In the genomic region with DNA sequence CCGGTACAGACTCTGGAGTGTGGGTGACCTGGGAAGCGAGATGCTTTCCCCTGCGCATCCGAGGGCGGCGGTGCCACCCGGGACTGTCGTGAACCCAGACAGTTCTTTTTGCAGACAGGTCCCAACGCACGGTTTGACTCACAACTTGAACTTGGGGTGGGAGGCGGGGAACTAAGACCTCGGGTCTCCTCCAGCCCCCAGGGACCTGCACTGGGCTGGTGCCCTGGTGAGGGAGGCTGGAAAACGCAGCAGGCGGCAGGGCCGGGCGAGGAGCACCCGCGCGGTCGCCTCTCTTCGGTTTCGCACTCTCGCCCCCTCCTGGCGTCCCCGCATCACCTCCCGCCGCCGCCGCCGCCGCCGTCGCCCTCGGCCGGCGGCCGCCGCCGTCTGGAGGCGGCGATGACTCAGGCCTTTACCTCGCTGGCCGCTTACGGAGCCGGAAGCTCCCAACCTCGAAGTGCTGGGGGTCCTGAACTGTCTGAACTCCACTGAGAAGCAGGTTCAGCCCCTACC, we compare ENCODE assay signal across 8 mouse cellular contexts. TPM values are rescaled to one million over a fixed set of nuclear protein-coding genes. Genes with fewer than 3 reads are reported as not detected.
DNase-seq lines count a peak whose midpoint lies in the region; ATAC-seq and TF ChIP-seq lines count a peak whose summit lies in the region.

No protein-coding gene starts in this region.

- peak overlapping the region; percentile 61 for H3K4me2 ChIP-seq in liver, embryonic 14.5 days (ENCODE audit: low read depth)
- peak overlapping the region; percentile 96 for H3K4me2 ChIP-seq in neural tube, embryonic 11.5 days (ENCODE audit: low read depth)

- under 1% methylated on average over 46 of the region's 46 CpGs for WGBS in liver, embryonic 14.5 days (ENCODE audit: insufficient replicate concordance)
- under 1% methylated on average over 43 of the region's 46 CpGs for WGBS in neural tube, embryonic 11.5 days

- intact Hi-C loops in gastrocnemius, adult 2 months (cut with DNase I), result loop anchor here (5.0 to 10.0 kb wide), 2 partner anchors 65 to 263 kb away; a partner anchor contains a TSS

- H3K27me3 ChIP-seq in megakaryocyte, embryonic 14.5 days (replicated peaks), result peaks cover 87% of the 10 kb centered on the region
- H3K27me3 ChIP-seq in liver, embryonic 14.5 days (ENCODE audit: control insufficient read depth, insufficient read depth, low read length), result peaks cover 52% of the 10 kb centered on the region
- H3K27me3 ChIP-seq in neural tube, embryonic 11.5 days (ENCODE audit: control insufficient read depth, insufficient read depth, low read length), result peaks cover 32% of the 10 kb centered on the region

- H3K4me3 ChIP-seq in megakaryocyte, embryonic 14.5 days (replicated peaks), result peak overlapping the region; percentile 90
- peak overlapping the region; percentile 55 for H3K4me3 ChIP-seq in bone marrow macrophage, adult 2 months (ENCODE audit: insufficient read depth, low read length)
- peak overlapping the region; percentile 81 for H3K4me3 ChIP-seq in gastrocnemius, adult 2 months
- peak overlapping the region in 1 of 2 experiments; percentile 40; a peak in 2 of 4 replicates for H3K4me3 ChIP-seq in liver, embryonic 14.5 days (ENCODE audit: insufficient read depth in 1 of 2, low read depth in 2 of 2, low read length in 2 of 2)
- H3K4me3 ChIP-seq in neural tube, embryonic 11.5 days (ENCODE audit: low read depth, low read length), result peak overlapping the region; percentile 65

- no peak; the same call in 1 of the 2 replicates for ATAC-seq in megakaryocyte, adult 5-6 weeks (ENCODE audit: poor library complexity, severe bottlenecking)
- peak; percentile 60 for ATAC-seq in inflammation-experienced regulatory T-cells, adult 6 months
- ATAC-seq in liver, embryonic 14.5 days (ENCODE audit: insufficient read depth), result peak; percentile 26; the same call in 1 of the 2 replicates
- peak; percentile 66 for ATAC-seq in neural tube, embryonic 11.5 days (ENCODE audit: insufficient read depth, low FRiP score, low TSS enrichment)

- TF ChIP-seq EP300 in liver, embryonic 14.5 days (IDR thresholded peaks at IDR 0.05; ENCODE audit: low read depth), result no peak

- TF ChIP-seq CTCF in bone marrow macrophage, adult 2 months (IDR thresholded peaks at IDR 0.05; ENCODE audit: low read depth, low read length), result no peak
- peak; percentile 54 for TF ChIP-seq CTCF in gastrocnemius, adult 2 months (IDR thresholded peaks at IDR 0.05)
- TF ChIP-seq CTCF in liver, embryonic 14.5 days (IDR thresholded peaks at IDR 0.05; ENCODE audit: low read depth), result no peak

- DNase-seq in gastrocnemius, adult 2 months, result peak; percentile 80
- no peak for DNase-seq in liver, embryonic 14.5 days (ENCODE audit: low read depth in 3 of 3, low spot score in 3 of 3)
- DNase-seq in neural tube, embryonic 11.5 days (ENCODE audit: low spot score), result peak; percentile 82
- peak; percentile 70 for DNase-seq in yolk sac, embryonic 10.5 days (ENCODE audit: low spot score)

- peaks cover 24% of the 10 kb centered on the region for H3K4me1 ChIP-seq in megakaryocyte, embryonic 14.5 days
- peaks cover 2% of the 10 kb centered on the region; the same call in 1 of the 2 replicates for H3K4me1 ChIP-seq in bone marrow macrophage, adult 2 months (ENCODE audit: control insufficient read depth, insufficient read depth, low read length)
- H3K4me1 ChIP-seq in liver, embryonic 14.5 days (replicated peaks; ENCODE audit: control insufficient read depth in 2 of 2, insufficient read depth in 2 of 2, low read length in 1 of 2), result no peaks in the 10 kb centered on the region
- H3K4me1 ChIP-seq in neural tube, embryonic 11.5 days (ENCODE audit: control insufficient read depth, insufficient read depth, low read length), result peaks cover 11% of the 10 kb centered on the region

- H3K36me3 ChIP-seq in megakaryocyte, embryonic 14.5 days (replicated peaks; ENCODE audit: low read length), result no peaks in the 10 kb centered on the region
- H3K36me3 ChIP-seq in liver, embryonic 14.5 days (replicated peaks; ENCODE audit: control insufficient read depth, insufficient read depth, low read depth), result no peaks in the 10 kb centered on the region
- no peaks in the 10 kb centered on the region for H3K36me3 ChIP-seq in neural tube, embryonic 11.5 days (ENCODE audit: control insufficient read depth, insufficient read depth, low read length)

- no peak overlapping the region for H3K27ac ChIP-seq in bone marrow macrophage, adult 2 months (ENCODE audit: insufficient read depth, low read depth, low read length)
- peak overlapping the region; percentile 62 for H3K27ac ChIP-seq in gastrocnemius, adult 2 months
- H3K27ac ChIP-seq in liver, embryonic 14.5 days, result no peak overlapping the region
- H3K27ac ChIP-seq in neural tube, embryonic 11.5 days (ENCODE audit: low read depth, low read length), result peak overlapping the region; percentile 53

- no peaks in the 10 kb centered on the region for H3K9me3 ChIP-seq in megakaryocyte, embryonic 14.5 days
- no peaks in the 10 kb centered on the region for H3K9me3 ChIP-seq in liver, embryonic 14.5 days (ENCODE audit: control insufficient read depth, low read length)
- H3K9me3 ChIP-seq in neural tube, embryonic 11.5 days (ENCODE audit: control insufficient read depth, low read length), result no peaks in the 10 kb centered on the region

- no peak overlapping the region for H3K9ac ChIP-seq in liver, embryonic 14.5 days (replicated peaks)
- peak overlapping the region; percentile 67 for H3K9ac ChIP-seq in neural tube, embryonic 11.5 days (ENCODE audit: low read length)

- TF ChIP-seq POLR2A in bone marrow macrophage, adult 2 months (IDR thresholded peaks at IDR 0.05; ENCODE audit: borderline replicate concordance, low read depth, low read length), result no peak

RNA-seq across cellular contexts. Expression of a gene that starts 18.5 kb away (rescaled TPM):
- 0.16 TPM in 1 of 2 replicates, not detected in the other for polyA plus RNA-seq in megakaryocyte, embryonic 14.5 days (2012; ENCODE audit: insufficient read depth, low replicate concordance)
- total RNA-seq in megakaryocyte, adult 5-6 weeks (2015), result not detected in 2 replicates
- total RNA-seq in megakaryocyte, adult 5-6 weeks (2017), result not detected in 2 replicates
- not detected in 2 replicates for polyA plus RNA-seq in bone marrow macrophage, adult 2 months (2012; ENCODE audit: insufficient read depth, insufficient read length, missing spikeins)
- total RNA-seq in gastrocnemius, adult 2 months (2021), result under 1 TPM; 0.20 TPM
- polyA plus RNA-seq in inflammation-experienced regulatory T-cells, adult 6 months (2017; shearing (Covaris generic)), result under 1 TPM in 1 of 3 experiments, not detected in 2; 0.90 TPM
- polyA plus RNA-seq in liver, embryonic 14.5 days (2012; rRNA removed), result 0.06 and 0.18 TPM in 2 replicates
- 0.10 TPM in 1 of 2 replicates, not detected in the other for polyA plus RNA-seq in liver, embryonic 14.5 days (2014; fragmentation: Nextera tagmentation; extraction: Ambion mirVana)
- polyA plus RNA-seq in neural tube, embryonic 11.5 days (2014; fragmentation: Nextera tagmentation; extraction: Ambion mirVana), result 76.1 and 88.4 TPM in 2 replicates

Comparison
In these comparisons a context has a peak if more than half of its experiments do, and no peak if none do; other contexts are left out.
1. H3K27ac ChIP-seq: peak in gastrocnemius, adult 2 months (single experiment) and neural tube, embryonic 11.5 days (single experiment); none in bone marrow macrophage, adult 2 months (single experiment) and liver, embryonic 14.5 days (single experiment).
2. DNase-seq: peak in gastrocnemius, adult 2 months (single experiment), neural tube, embryonic 11.5 days (single experiment) and yolk sac, embryonic 10.5 days (single experiment); none in liver, embryonic 14.5 days (0 of 3).
3. RNA of a gene that starts 18.5 kb away (polyA plus RNA-seq): 76.1 to 88.4 TPM in neural tube, embryonic 11.5 days; 0.90 TPM in inflammation-experienced regulatory T-cells, adult 6 months, 0.16 TPM in megakaryocyte, embryonic 14.5 days, 0.06 to 0.18 TPM in liver, embryonic 14.5 days and not detected in bone marrow macrophage, adult 2 months; every median in the first group is over 10 times any median in the second.